Mouse (Mus musculus) activated CD4-positive, CD25-positive, alpha-beta regulatory T cell, adult 9 weeks (primary cell): Measurements from ENCODE around the gene Adgra1. TPM values are rescaled to one million over a fixed set of nuclear protein-coding genes. Genes with fewer than 3 reads are reported as not detected.

ENCODE experiments used
- polyA plus RNA-seq: library from polyadenylated mRNA; unstranded; fragments of 100-300 nt; shearing (Covaris generic); gene quantifications from one replicate; pipeline ENCODE4 v1.2.1, GENCODE M21; 2017

Adgra1 gene
- polyA plus RNA-seq: not detected

DNA sequence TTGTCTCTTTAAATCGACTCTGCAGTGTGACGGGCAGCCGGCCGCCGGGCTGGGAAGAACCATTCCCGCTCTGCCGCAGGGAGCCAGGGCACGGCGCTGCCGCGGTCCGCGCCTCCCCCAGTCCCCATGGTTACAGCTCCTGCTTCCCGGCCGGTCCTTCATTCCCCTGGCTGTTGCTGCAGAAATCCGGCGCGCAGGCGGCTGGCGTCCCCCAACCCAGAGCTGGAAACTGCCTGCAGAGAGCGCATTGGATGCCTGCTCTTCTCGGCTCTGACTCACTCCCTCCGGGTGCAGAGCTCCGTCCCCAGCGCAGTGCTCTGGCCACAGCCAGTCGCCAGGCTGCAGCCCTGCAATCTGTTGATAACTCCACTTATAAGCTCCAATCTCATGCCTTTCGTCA lies at the start of gene Adgra1:
Gene Adgra1 (plus strand): TSS at position 139 of the 400 bp plus-strand sequence.

DNA sequence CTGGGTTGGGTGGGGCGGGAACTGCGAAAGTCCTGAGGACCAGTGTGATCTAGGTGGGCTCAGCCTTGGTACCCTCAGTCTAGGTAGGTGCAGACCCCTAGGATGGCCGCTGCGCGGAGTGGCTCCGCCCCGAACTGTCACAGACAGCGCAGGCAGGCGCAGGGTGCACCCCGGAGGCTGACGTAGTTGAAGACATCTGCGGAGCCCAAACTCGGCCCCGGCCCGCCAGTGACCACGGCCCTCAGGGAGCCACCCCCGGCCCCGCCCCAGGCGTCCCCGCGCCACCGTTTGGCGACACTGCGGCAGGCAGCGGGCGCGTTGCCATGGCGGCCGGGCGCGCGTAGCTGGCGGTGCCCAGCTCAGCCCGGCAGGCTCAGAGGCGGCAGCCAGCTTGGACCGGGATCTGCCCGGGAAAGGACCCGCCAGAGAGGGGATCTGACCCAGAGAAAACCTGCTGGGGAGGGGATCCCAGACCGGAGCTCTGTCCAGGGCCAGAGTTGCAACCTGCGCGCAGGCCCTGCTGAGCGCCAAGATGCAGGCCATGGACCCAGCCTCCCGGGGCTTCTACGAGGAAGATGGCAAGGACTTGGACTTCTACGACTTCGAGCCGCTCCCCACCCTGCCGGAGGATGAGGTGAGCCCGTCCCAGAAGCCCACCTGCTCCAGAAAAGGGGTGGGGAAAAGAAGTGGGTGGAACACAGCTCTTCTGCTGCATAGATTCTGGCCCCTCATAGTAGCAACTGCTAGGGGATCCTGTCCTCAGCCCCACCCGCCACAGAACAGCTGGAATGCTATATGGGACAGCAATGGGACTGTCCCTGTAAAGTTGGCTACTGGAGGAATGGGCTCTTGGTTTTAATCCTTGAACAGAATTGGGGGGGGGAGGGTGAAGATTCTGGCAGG lies 60.9 kb downstream of the Adgra1 start, which contains the start of gene Kndc1:
Gene Kndc1 (plus strand): TSS at position 42 of the 903 bp plus-strand sequence.

Other genes starting within 250 kb of the Adgra1 start
- gene Cfap46, start 150.4 kb upstream of the Adgra1 start, polyA plus RNA-seq: 0.20 TPM
- 0.53 TPM for gene Kndc1, start 60.5 kb downstream of the Adgra1 start, polyA plus RNA-seq
- 4.1 TPM for gene Utf1, start 109.6 kb downstream of the Adgra1 start, polyA plus RNA-seq
- 0.24 TPM for gene 6430531B16Rik, start 144.6 kb downstream of the Adgra1 start, polyA plus RNA-seq
- gene Adam8, start 158.4 kb downstream of the Adgra1 start, polyA plus RNA-seq: 18.0 TPM
- gene Zfp511, start 202.2 kb downstream of the Adgra1 start, polyA plus RNA-seq: 66.2 TPM
- 34.2 TPM for gene Tubgcp2, start 202.5 kb downstream of the Adgra1 start, polyA plus RNA-seq
- gene Msx3, start 214.9 kb downstream of the Adgra1 start, polyA plus RNA-seq: not detected
- gene Caly, start 248.4 kb downstream of the Adgra1 start, polyA plus RNA-seq: not detected